Mouse (Mus musculus) lung, postnatal 0 days (tissue): Measurements from ENCODE around the gene Ccdc9b.

Experiments used
- CTCF ChIP-seq: IDR thresholded peaks from 2 replicates; pipeline ENCODE4 v1.5.1; 2016; ENCODE audit warnings: antibody characterized with exemption, mild to moderate bottlenecking
- EP300 ChIP-seq: IDR thresholded peaks from 2 replicates; pipeline ENCODE4 v1.6.1; 2016; ENCODE audit warnings: antibody characterized with exemption, mild to moderate bottlenecking, control low read depth

DNA sequence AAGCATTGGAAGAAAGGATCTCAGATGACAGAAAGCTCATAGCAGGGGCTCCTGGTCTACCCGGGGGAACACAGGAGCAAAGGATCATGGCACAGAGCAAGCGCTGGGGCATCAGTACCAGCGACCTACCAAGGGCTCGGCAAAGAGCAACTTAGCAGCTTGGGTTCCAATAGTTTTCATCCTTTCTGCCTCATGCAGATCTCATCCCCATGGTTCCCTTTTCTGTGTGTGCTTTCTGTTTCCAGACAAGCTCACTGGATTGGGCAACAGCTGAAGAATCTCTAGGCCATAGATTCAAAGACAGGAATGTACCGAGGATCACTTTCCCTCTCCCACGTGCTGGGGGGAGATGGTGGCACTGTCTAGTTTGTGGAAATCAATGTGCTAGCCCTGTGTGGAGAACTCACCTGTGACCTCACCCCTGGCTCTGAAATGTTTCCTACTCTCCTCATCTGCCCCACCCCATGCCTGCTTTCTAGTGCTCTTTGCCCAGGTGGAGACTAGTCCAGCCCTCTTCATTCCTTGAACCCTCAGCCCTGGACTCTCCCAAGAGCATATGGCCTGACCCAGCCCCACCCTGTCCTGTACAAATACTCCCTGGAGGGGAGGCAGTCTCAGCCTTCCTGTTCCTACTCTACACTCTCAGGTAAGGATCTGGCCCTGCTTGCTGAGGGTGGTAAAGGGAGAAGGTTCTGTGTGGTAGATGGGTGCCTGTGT lies 9.9 kb upstream of the Ccdc9b start, which contains the start of gene Phgr1:
- TF ChIP-seq CTCF (no peak), EP300 (0 out of 2 replicates have a peak, but pooled peaks have one; percentile 21)
